Mouse (Mus musculus) small intestine, adult 2 months (tissue): ENCODE measurements around the gene Spon2. TPM values are rescaled to one million over a fixed set of nuclear protein-coding genes. Genes with fewer than 3 reads are reported as not detected.

Source experiments
- H3K27ac ChIP-seq: fragments of 200-500 bp; 2 replicates; pipeline ENCODE4 v1.5.1; 2012; ENCODE audit warnings: low read depth, low read length, control low read depth, inconsistent platforms; ENCODE audit not compliant: insufficient read depth
- H3K27me3 ChIP-seq: fragments of 200-500 bp; 2 replicates; pipeline ENCODE4 v1.6.1; 2012; ENCODE audit warnings: mild to moderate bottlenecking, moderate library complexity, low read length, inconsistent platforms; ENCODE audit not compliant: control insufficient read depth, insufficient read depth
- H3K36me3 ChIP-seq: fragments of 200-500 bp; 2 replicates; pipeline ENCODE4 v1.6.1; 2012; ENCODE audit warnings: mild to moderate bottlenecking, low read length, control low read depth, inconsistent platforms; ENCODE audit not compliant: control insufficient read depth, insufficient read depth
- H3K4me1 ChIP-seq: fragments of 200-500 bp; 2 replicates; pipeline ENCODE4 v1.6.1; 2012; ENCODE audit warnings: low read length, inconsistent platforms, mixed read lengths; ENCODE audit not compliant: control insufficient read depth, insufficient read depth, insufficient read length
- H3K4me3 ChIP-seq: fragments of 200-500 bp; 2 replicates; pipeline ENCODE4 v1.5.1; 2012; ENCODE audit warnings: low read depth, mild to moderate bottlenecking, control low read depth, inconsistent platforms, low read length, moderate library complexity
- CTCF ChIP-seq: fragments of 200-500 bp; IDR thresholded peaks from 2 replicates; pipeline ENCODE4 v1.5.1; 2012; ENCODE audit warnings: low read depth, mild to moderate bottlenecking, control low read depth, inconsistent platforms, low read length, moderate library complexity, mixed read lengths; ENCODE audit not compliant: insufficient replicate concordance, insufficient read length; ENCODE audit errors: extremely low read depth
- POLR2A ChIP-seq: fragments of 200-500 bp; IDR thresholded peaks from 2 replicates; pipeline ENCODE4 v1.6.1; 2012; ENCODE audit warnings: low read depth, mild to moderate bottlenecking, control low read depth, inconsistent platforms, low read length, moderate library complexity
- WGBS: fragments of 180-500 bp; shearing (Covaris S2); methylation state at CpG from one replicate; pipeline ENCODE4 v1.1.7; 2018; 5-methylcytosine and 5-hydroxymethylcytosine counted together
- polyA plus RNA-seq: library from polyadenylated mRNA; depleted of rRNA; stranded (reverse); fragments of >200 nt; gene quantifications from 2 replicates; pipeline ENCODE4 v1.2.3, GENCODE M21; 2012

Spon2 gene
- polyA plus RNA-seq, 1 experiment = 36.3 TPM

- Histone ChIP-seq H3K27ac (no peak overlapping the region), H3K4me3 (no peak overlapping the region), H3K4me1 (no peaks in the 10 kb centered on the region), H3K27me3 (no peaks in the 10 kb centered on the region), H3K36me3 (no peaks in the 10 kb centered on the region)
- WGBS = 85% methylated on average over 3 of the region's 3 CpGs
- no peak for TF ChIP-seq POLR2A
- TF ChIP-seq CTCF = no peak
These were observed 21.0 kb upstream of the Spon2 start for GRCm38 (mm10) chr5:33239111-33239714.

GRCm38 (mm10) chr5:33238256-33238645 is 20.0 kb upstream of the Spon2 start:
- WGBS = 55% methylated on average over 3 of the region's 3 CpGs
- no peaks in the 10 kb centered on the region for H3K36me3 ChIP-seq
- TF ChIP-seq CTCF = no peak
- no peak for TF ChIP-seq POLR2A
- no peak overlapping the region for H3K4me3 ChIP-seq
- H3K27me3 ChIP-seq = no peaks in the 10 kb centered on the region
- no peaks in the 10 kb centered on the region for H3K4me1 ChIP-seq
- H3K27ac ChIP-seq = no peak overlapping the region

GRCm38 (mm10) chr5:33237600-33238255 is 19.5 kb upstream of the Spon2 start:
- H3K4me1 ChIP-seq = no peaks in the 10 kb centered on the region
- H3K4me3 ChIP-seq = no peak overlapping the region
- 78% methylated on average over 11 of the region's 11 CpGs for WGBS
- TF ChIP-seq CTCF (no peak), POLR2A (no peak)
- H3K27ac ChIP-seq = no peak overlapping the region
- no peaks in the 10 kb centered on the region for H3K36me3 ChIP-seq
- H3K27me3 ChIP-seq = no peaks in the 10 kb centered on the region

- WGBS = 29% methylated on average over 13 of the region's 13 CpGs
- no peak overlapping the region for H3K4me3 ChIP-seq
- peak overlapping the region; percentile 54 for H3K27ac ChIP-seq
- no peak for TF ChIP-seq POLR2A
- TF ChIP-seq CTCF = no peak
- no peaks in the 10 kb centered on the region for H3K27me3 ChIP-seq
- H3K4me1 ChIP-seq = peaks cover 1% of the 10 kb centered on the region; the same call in 1 of the 2 replicates
- no peaks in the 10 kb centered on the region for H3K36me3 ChIP-seq
These were observed 16.3 kb upstream of the Spon2 start for GRCm38 (mm10) chr5:33234391-33235031.

GRCm38 (mm10) chr5:33232791-33233190 is 14.5 kb upstream of the Spon2 start:
- TF ChIP-seq CTCF = no peak
- no peak for TF ChIP-seq POLR2A
- peaks cover 9% of the 10 kb centered on the region for H3K4me1 ChIP-seq
- H3K4me3 ChIP-seq = no peak overlapping the region
- 72% methylated on average over 5 of the region's 5 CpGs for WGBS
- H3K27me3 ChIP-seq = no peaks in the 10 kb centered on the region
- no peak overlapping the region for H3K27ac ChIP-seq
- H3K36me3 ChIP-seq = no peaks in the 10 kb centered on the region

- TF ChIP-seq CTCF (no peak), POLR2A (no peak)
- WGBS = 56% methylated on average over 5 of the region's 5 CpGs
- Histone ChIP-seq H3K4me1 (peaks cover 9% of the 10 kb centered on the region), H3K4me3 (no peak overlapping the region), H3K27me3 (no peaks in the 10 kb centered on the region), H3K36me3 (no peaks in the 10 kb centered on the region), H3K27ac (no peak overlapping the region)
These were observed 12.0 kb upstream of the Spon2 start for GRCm38 (mm10) chr5:33230285-33230684.

GRCm38 (mm10) chr5:33228428-33228827 is 10.2 kb upstream of the Spon2 start:
- Histone ChIP-seq H3K27ac (peak overlapping the region; percentile 31; the same call in 1 of the 2 replicates), H3K4me3 (no peak overlapping the region), H3K36me3 (no peaks in the 10 kb centered on the region), H3K4me1 (peaks cover 9% of the 10 kb centered on the region), H3K27me3 (no peaks in the 10 kb centered on the region)
- TF ChIP-seq CTCF = no peak
- TF ChIP-seq POLR2A = no peak
- WGBS = 70% methylated on average over 5 of the region's 5 CpGs
